Mouse (Mus musculus) CD4-positive, CD25-positive, alpha-beta regulatory T cell, adult 4 months (primary cell): ENCODE measurements at regions not wholly inside any gene's neighbourhood (a gene's known extent, or its start where the extent isn't known, plus 50 kb on each side); places are given as distances from the start of the nearest gene placed in this dataset.
"Not testable (repeated sequence)": the region's sequence is repeated elsewhere in the genome, so short reads cannot be mapped to it uniquely, and the experiment has no call there.

ENCODE experiments used
- ATAC-seq: one replicate; pipeline ENCODE4 v1.8.0; 2017

- ATAC-seq, result no peak
Observed at GRCm38 (mm10) chr15:96817626-96818025, 118.1 kb upstream of the Slc38a2 start.

GRCm38 (mm10) chr15:96816997-96817570 is 117.6 kb upstream of the Slc38a2 start:
- ATAC-seq, result no peak

GRCm38 (mm10) chr15:96813472-96813871 is 113.9 kb upstream of the Slc38a2 start:
- no peak for ATAC-seq

- no peak for ATAC-seq
Observed at GRCm38 (mm10) chr15:96802729-96803053, 103.2 kb upstream of the Slc38a2 start.

GRCm38 (mm10) chr15:96802034-96802728 is 102.7 kb upstream of the Slc38a2 start:
- no peak for ATAC-seq

GRCm38 (mm10) chr15:96799228-96799627 is 99.7 kb upstream of the Slc38a2 start:
- no peak for ATAC-seq

- ATAC-seq, result no peak
Observed at GRCm38 (mm10) chr15:96797615-96798270, 98.2 kb upstream of the Slc38a2 start.

- ATAC-seq, result no peak
Observed at GRCm38 (mm10) chr15:96794177-96794719, 94.7 kb upstream of the Slc38a2 start.

- ATAC-seq, result no peak
Observed at GRCm38 (mm10) chr15:96793251-96793650, 93.7 kb upstream of the Slc38a2 start.

GRCm38 (mm10) chr15:96791306-96791705 is 91.8 kb upstream of the Slc38a2 start:
- ATAC-seq, result no peak

GRCm38 (mm10) chr15:96787921-96788320 is 88.4 kb upstream of the Slc38a2 start:
- not testable (repeated sequence) for ATAC-seq

- ATAC-seq, result no peak
Observed at GRCm38 (mm10) chr15:96784578-96784977, 85.0 kb upstream of the Slc38a2 start.

GRCm38 (mm10) chr15:96781560-96781959 is 82.0 kb upstream of the Slc38a2 start:
- no peak for ATAC-seq

- ATAC-seq, result no peak
Observed at GRCm38 (mm10) chr15:96780606-96781005, 81.1 kb upstream of the Slc38a2 start.

GRCm38 (mm10) chr15:96779358-96779757 is 79.8 kb upstream of the Slc38a2 start:
- no peak for ATAC-seq

- ATAC-seq, result peak; percentile 94
Observed at GRCm38 (mm10) chr15:96778321-96778926, 78.9 kb upstream of the Slc38a2 start.

GRCm38 (mm10) chr15:96776476-96777075 is 77.0 kb upstream of the Slc38a2 start:
- ATAC-seq, result no peak

GRCm38 (mm10) chr15:96775129-96775528 is 75.6 kb upstream of the Slc38a2 start:
- ATAC-seq, result no peak

- no peak for ATAC-seq
Observed at GRCm38 (mm10) chr15:96774664-96775063, 75.1 kb upstream of the Slc38a2 start.

- ATAC-seq, result no peak
Observed at GRCm38 (mm10) chr15:96773656-96774055, 74.1 kb upstream of the Slc38a2 start.

GRCm38 (mm10) chr15:96772701-96773100 is 73.2 kb upstream of the Slc38a2 start:
- ATAC-seq, result no peak

GRCm38 (mm10) chr15:96770786-96771185 is 71.3 kb upstream of the Slc38a2 start:
- ATAC-seq, result peak; percentile 43

GRCm38 (mm10) chr15:96770299-96770698 is 70.8 kb upstream of the Slc38a2 start:
- ATAC-seq, result no peak
